Mouse (Mus musculus) fat pad, adult 2 months (tissue): ENCODE results near the gene Trarg1.

Source experiments
- DNase-seq: peaks from one replicate; pipeline ENCODE4 v3.0.0-alpha.2; 2011; ENCODE audit warnings: low read depth, low spot score; ENCODE audit errors: extremely low read depth

The Trarg1 gene

GRCm38 (mm10) chr11:76672561-76673384, 6.8 kb upstream of the Trarg1 start:
- DNase-seq, result no peak

DNA sequence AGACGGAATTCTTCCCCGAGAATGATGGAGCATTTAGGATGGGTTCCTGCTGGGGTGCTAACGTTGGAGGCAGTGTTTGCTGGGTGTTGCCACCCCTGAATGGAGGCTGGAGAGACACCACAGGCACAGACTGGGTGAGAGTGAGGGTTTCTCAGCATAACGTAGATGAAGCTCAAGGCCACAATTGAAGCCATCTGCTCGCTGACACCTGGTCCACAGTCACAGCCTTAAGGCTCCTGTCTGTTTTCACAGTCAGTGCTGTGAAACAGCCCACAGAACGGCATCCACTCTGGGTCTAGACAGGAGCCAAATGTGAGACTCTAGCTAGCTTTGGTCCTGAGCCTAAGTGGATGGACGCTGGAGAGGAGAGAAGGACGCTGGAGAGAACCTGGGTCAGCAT, 5.4 kb upstream of the Trarg1 start:
- DNase-seq, result no peak

DNA sequence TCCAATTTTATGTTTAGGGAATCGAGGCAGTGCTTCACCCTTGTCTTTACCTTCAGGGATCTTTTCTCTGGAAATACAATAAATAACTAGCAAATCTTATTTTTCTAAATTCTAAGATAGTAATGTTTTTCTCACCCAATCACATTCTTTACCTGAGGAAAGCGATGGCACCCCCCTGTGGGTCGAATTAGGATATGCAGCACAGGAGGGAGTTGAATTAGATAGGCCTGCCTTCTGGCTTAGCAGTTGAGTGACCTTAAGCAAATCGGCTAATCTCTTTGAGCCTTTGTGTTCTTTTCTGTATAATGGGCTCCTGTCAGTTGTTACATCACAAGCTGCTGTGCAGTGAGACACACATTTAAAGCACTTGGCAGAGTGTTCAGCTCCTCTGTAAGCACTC, 4.9 kb upstream of the Trarg1 start:
- DNase-seq, result no peak

DNA sequence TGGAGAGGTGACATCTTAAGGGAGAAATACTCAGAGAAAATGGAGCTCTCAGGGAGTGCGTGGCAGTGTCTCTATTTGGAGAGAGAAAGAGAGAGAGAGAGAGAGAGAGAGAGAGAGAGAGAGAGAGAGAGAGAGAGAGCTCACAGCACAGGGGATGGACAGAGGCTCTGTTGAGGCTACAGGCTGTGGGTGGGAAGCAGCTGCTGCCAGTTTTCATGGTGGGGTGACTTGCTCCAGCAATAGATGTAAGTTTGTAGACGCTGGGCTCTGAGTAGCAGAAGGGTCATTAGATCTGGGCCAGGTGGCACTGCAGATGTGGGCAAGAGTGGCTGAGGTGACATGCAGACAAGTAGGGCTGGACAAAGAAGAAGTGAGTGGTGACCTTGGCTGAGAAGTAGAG, 6.0 kb downstream of the Trarg1 start:
- no peak for DNase-seq

DNA sequence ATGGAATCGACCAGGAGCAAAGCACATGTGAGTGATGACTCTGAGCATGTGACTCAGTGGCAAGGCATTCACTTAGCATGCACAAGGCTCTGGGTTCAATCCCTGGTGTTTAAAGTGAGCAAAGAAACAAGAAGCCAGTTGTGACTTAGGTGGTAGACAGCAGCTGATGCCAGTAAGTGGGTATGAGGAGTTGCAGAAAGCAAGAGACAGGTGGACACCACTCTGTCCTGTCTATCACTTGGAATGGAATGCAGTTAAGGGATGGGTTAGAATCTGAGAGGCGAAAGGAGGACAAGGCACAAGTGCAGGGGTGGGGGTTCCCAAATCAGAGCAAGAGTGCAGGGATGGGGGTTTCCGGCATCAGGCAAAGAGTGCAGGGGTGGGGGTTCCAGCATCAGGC, 12.5 kb downstream of the Trarg1 start:
- no peak for DNase-seq

DNA sequence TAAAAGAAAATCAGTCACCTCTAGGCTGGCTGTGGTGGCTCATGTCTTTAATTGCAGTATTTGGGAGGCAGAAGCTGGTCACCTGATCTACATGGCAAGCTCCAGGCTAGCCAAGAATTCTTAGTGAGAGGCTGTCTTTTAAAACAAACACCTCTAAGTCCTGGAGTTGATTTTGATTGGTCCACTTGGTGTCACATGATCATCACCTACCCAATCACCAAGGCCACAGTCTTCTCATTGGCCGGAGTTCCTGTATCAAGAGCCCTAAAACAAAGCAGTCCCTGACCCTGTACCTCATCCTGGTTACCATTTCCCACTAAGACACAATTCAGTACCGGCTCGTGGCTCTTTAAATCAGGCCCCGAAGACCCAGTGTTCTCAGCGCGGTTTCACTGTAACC, 16.2 kb downstream of the Trarg1 start:
- no peak for DNase-seq

DNA sequence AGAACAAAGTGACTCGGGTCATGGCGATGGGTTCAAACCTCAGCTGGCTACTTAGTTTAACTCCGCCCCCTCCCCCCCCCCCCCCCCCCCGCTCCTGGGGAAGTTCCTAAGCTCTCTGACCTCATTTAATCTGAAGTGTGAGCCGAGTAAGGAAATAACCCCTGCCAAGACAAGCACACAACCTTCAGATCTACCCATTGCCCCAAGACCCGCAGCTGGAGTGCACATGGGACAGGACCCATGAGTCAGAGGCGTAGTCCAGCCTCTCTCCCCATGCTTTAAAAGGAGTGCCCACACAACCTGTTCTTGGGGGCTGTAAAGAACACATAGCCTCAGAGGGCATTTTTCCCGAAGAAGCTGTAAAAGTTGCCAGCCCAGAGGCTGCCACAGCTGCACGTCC, 20.0 kb downstream of the Trarg1 start:
- no peak for DNase-seq

- no peak for DNase-seq
Observed at GRCm38 (mm10) chr11:76707656-76708055, 28.0 kb downstream of the Trarg1 start.

GRCm38 (mm10) chr11:76708066-76708465, 28.5 kb downstream of the Trarg1 start:
- peak; percentile 37 for DNase-seq

- DNase-seq, result no peak
Observed at GRCm38 (mm10) chr11:76708881-76709280, 29.3 kb downstream of the Trarg1 start.

DNA sequence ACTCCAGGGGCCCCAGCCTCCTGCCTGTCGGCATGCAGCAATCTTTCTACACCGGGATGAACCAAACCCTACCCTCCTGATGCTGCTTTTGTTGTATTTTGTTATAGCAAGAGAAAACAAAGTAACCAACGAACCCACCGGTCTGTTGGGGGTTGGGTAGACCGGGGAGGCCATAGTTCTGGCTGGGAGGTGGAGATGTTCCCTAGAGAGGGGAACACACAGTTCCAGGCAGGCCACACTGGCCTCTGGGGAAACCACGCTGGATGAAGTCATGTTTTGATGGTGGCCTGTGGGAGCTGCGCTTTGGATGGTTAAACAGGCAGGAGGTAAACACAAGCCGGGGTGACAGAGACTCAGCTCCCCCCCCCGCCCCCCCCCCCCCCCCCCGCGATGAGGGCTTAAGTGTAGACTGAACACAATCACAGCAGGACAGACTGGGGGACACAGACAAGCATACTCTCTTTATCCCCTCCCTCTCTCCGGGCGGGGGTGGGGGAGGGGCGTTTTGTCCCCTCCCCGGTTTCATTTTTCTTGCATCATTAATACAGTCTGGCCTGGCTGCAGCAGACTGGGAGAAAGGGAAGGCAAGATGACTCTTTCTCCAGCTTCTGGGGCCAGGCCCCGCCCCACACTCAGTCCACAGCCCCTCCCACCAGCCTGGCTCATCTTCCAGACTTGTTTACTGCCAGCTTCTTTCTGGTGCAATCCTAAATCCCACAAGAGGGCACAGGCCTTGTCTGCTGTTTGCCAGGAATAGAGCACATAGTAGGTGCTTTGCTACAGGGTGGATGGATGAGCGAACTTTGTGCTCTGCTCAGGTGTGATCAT, 30.2 kb downstream of the Trarg1 start:
- DNase-seq, result peak; percentile 37

GRCm38 (mm10) chr11:76717000-76717399, 37.4 kb downstream of the Trarg1 start:
- no peak for DNase-seq

DNA sequence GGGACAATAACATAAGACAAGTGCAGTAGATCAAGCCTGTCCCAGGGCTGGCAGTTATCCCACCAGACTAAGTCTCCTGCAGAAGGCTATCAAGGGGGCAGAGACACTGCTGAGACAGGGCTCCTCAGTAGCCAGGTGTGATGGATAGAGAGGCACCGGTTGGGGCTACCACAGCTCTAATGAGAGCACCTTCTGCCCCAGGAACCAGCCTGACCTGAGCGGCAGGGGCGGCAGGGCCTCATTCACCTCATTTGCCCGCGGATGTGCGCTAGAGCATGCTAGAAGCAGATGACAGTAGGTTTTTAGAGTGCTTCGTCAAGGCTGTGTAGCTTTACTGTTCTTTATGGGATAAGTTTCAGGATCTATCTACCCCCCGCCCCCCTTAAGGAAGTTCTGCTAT, 44.3 kb downstream of the Trarg1 start:
- no peak for DNase-seq

GRCm38 (mm10) chr11:76728093-76728492, 48.5 kb downstream of the Trarg1 start:
- DNase-seq, result no peak

DNA sequence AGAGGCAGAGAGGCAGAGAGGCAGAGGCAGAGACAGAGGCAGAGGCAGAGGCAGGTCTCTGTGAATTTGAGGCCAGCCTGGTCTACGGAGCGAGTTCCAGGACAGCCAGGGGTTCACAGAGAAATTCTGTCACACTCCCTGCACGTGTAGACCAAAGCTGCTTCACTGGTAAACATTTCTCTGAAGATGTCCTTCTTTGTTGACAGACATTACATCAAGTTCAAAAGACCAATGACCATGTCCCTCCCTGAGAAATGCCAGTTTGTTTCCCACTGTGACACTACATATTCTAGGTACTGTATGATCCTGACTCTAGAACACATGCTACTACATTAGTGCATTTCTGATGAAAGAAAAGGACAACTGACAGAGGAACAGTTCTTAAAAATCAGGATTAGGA, 51.0 kb downstream of the Trarg1 start:
- DNase-seq, result no peak

- no peak for DNase-seq
Observed at GRCm38 (mm10) chr11:76734560-76734959, 55.0 kb downstream of the Trarg1 start.

DNA sequence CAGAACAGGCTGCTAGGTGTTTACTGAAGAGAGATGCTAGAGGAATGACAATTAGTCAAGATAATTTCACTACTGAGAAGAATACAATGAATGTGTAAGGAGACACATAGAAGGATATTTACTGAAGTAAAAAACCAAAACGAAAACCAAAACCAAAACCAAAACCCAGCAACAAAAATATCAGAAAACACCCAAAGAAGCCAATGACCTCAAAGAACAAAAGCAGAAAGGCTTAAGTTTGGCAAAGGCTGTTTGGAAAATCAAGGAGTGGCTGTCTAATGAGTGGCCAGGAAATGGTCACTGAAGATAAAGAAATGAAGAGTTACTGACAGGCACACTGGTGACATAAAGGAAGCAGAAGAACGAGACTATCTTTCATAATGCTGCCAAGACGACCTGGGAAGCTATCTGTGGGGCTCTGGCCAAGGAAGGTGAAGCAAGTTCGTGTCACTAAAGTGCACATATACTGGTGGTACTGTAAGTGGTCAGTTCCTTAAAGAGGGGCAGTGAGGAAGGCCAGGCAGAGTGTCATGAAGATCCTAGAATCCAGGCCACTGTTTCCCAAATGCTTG, 56.2 kb downstream of the Trarg1 start:
- DNase-seq, result no peak

GRCm38 (mm10) chr11:76739125-76739524, 59.5 kb downstream of the Trarg1 start:
- DNase-seq, result no peak

- no peak for DNase-seq
Observed at GRCm38 (mm10) chr11:76742511-76742910, 62.9 kb downstream of the Trarg1 start.

DNA sequence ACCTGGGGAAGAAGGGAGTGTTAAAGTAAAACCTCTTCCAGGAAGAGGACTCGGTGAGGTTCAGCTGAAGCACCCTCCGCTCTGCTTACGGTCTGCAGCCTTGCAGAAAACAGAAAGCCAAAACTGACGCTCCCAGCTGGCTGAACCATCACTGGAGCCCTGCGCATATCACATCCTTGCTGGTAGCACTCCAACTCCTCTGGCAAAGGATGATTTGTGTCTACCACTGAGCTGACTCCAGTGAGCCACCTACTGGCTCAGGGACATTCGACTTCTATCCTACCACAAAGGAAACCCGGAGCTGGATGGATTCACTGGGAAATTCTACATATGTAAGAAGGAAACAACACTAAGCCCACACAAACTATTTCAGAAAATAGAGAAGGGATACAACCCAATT, 64.9 kb downstream of the Trarg1 start:
- DNase-seq, result no peak

- DNase-seq, result no peak
Observed at GRCm38 (mm10) chr11:76745921-76746320, 66.3 kb downstream of the Trarg1 start.
